Mouse (Mus musculus) c-Kit-positive CD71-positive TER-119-positive erythroid progenitor cells, embryonic 14.5 days (primary cell): ENCODE measurements around the gene Enkd1.

Experiments
- DNase-seq: peaks from one replicate; pipeline ENCODE4 v3.0.0-alpha.2; 2013; ENCODE audit warnings: low spot score

The Enkd1 gene

DNA sequence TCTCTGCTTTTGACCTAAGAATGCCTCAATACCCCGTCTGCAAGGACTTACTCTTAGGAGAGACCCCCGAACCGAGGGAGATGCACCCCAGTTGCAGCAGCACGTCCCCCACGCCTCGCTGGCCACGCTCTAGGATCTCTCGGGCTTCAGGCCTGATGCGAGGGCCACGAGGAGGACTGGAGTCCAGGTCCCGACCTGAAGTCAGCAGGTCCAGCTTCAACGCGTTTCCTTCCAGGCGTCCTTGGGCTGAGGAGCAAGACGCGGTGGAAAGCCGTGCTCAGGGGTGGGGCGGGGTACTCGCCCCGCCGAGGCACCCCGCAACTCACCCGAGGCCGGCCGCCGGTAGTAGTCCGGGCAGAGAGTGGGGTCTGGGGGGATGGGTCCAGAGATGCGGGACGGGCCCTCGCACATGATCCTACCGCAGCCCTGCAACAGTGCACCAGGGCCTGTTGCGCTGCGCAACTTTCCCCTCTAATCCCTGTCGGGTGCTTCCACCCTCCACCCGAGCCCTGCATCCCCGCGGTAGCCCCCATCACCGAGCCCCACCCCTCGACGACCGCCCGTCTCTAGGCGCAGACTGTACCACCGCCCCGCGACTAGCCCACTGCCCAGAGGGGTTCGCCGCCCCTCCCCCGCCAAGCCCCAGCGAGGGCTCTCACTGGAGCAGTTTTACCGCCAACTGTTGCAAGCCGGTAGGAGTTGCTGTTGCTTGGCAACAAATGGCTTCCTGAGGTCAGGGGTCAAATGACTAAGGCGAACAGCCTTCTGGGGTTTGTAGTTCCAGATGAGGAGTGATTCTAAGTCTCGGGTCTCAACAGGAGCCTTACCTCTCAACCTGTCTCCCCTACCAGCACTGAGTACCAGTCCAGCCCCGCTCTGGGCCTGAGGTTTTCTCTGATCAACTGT is at the start of gene Enkd1, which contains the start of gene 4933405L10Rik:
TSS of gene Enkd1 (minus strand) at position 713 of the 906 bp plus-strand sequence.
TSS of gene 4933405L10Rik (plus strand) at position 158 of the 906 bp plus-strand sequence.
- DNase-seq, result peak; percentile 80

- DNase-seq, result no peak
Observed at GRCm38 (mm10) chr8:105754688-105755087, 46.7 kb upstream of the Enkd1 start.

- no peak for DNase-seq
Observed at GRCm38 (mm10) chr8:105753916-105754315, 45.9 kb upstream of the Enkd1 start.

DNA sequence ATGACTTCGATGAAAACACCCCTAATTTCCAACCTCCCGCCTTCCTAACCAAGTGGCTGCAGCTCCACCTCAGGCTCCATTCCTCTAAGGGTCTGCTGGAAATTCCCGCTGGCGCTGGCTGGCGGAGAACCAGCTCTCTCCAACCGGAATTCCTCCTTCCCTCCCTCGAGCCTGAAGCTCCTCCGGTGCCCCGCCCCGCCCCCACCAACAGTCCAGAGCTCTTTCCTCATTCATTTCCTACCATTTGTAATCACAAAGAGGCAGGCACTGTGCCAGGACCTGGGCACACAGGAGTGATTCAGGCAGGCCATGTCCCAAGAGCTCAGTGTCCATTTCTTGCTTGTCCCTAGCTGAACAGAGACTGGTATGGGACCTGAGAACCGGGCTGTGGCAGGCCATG is 42.6 kb upstream of the Enkd1 start:
- no peak for DNase-seq

GRCm38 (mm10) chr8:105743301-105743700 is 35.3 kb upstream of the Enkd1 start:
- no peak for DNase-seq

DNA sequence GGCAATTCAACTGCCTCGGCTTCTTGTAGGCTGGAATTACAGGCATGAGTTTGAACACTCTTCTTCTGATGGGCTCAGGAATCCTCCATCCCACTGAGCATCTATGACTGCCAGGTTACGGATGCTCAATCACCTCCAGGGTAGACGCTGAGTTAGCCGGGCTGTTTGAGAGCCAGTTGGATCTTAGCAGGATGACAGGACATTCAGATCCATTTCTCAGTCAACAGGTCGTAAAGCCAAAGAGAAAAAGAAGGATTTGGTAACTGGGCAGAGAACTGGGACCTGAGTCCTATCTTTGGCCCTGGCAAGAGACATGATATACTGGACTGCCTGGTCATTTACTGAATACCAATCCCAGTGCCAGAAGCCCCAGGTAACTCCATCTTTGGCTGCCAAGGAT is 31.2 kb upstream of the Enkd1 start:
- no peak for DNase-seq

DNA sequence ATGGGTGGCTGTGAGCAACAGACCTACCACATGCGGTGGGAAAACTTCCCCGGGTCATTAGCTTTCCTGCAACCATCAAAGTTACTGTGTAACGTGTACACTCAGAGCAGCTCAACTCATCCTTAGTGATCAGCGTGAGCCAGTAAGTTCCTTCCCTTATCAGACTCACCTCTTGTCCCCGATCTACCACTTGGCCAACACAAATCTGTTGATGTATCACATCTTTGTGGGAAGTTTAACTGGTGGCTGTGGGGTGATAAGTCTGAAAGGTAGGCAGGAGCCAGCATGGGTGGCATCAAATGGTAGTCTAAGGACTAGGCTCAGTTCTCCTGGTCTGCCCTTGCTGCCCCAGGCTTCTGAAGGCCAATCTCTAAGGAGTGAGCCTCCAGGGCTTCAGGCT is 24.2 kb upstream of the Enkd1 start:
- no peak for DNase-seq

DNA sequence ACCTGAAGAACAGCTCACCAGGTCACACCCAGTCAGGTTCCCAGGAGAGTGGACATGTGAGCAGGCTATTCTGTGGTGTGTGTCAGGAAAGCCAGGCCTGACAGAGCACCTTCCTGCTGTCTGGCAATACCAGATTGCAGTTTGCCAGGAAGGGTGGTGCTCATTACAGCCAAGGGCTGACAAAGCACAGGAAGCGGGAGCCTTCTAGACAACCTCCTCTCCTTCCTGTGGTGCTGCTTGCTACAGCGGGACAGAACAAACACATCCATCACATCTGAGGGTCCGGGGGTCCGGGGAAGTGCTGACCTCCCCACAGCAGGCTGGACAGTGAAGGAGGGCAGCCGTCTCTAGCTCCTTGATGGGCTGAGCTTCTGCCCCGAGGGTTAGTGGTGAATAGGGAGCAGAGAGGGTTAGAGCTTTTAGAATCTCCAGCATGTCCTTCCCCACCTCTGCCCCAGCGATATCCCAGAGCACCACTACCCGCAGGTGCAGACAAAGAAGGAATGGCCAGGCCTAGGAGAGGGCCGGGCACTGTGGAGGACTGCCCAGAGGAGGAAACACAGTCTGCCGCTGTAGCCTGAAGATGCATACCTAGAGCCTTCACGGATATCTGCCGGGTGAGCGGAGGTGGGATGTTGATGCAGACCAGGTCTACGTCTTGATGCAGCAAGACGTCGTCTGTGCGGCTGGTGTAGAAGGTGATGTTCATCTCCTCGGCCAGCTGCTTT is 19.6 kb upstream of the Enkd1 start:
- no peak for DNase-seq

- no peak for DNase-seq
Observed at GRCm38 (mm10) chr8:105725726-105726125, 17.7 kb upstream of the Enkd1 start.

DNA sequence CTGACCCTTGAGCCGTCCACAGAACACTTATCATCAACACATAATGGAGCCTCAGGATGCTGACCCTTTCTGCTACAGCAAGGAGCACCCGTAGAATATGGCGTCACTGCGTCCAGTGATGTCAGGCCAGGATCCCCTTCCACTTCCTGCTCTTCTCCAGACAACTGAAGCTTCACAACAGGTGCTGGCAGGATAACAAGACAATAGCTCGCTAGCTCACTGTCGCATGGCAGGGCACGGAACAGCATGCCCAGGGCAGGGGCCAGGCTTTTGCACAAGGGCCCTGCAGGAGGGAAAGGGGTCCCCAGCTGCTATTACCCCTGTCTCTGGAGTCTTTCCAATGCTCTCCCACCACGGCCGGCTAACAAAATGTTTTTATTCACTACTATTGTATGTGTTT is 14.9 kb upstream of the Enkd1 start:
- no peak for DNase-seq

GRCm38 (mm10) chr8:105719637-105720036 is 11.6 kb upstream of the Enkd1 start:
- DNase-seq, result no peak

DNA sequence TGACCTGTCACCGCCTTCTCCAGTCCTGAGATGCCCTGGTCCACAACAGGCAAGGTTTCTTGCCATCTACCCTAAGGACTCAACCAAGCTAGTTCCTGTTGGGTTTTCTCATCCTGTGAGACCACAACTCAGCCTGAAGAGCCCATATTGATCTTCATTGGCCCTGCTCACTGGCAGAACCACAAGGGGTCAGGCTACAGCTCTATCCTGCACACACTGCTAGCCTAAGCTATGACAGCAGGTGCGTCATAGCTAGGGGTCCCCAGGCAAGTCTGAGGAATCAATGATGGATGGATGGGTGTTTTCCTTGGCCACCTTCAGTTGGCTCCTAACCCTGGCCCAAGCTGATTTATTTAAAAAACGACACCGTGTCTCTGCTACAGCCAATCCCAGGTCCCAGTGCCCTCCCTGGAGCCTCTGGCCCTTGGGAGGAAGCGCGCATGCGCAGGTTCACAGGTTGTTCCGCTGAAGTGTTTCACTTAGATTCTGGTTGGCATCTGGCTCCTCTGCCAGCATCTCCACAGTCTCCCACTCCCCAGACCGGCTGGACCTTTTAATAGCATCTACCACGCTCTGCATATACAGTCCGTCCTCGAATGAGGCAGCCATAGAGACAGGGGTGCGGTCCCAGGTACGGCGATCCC is 8.4 kb upstream of the Enkd1 start:
- DNase-seq, result no peak

- DNase-seq, result no peak
Observed at GRCm38 (mm10) chr8:105715042-105715441, 7.0 kb upstream of the Enkd1 start.

- DNase-seq, result peak; percentile 93
Observed at GRCm38 (mm10) chr8:105714139-105714538, 6.1 kb upstream of the Enkd1 start.

DNA sequence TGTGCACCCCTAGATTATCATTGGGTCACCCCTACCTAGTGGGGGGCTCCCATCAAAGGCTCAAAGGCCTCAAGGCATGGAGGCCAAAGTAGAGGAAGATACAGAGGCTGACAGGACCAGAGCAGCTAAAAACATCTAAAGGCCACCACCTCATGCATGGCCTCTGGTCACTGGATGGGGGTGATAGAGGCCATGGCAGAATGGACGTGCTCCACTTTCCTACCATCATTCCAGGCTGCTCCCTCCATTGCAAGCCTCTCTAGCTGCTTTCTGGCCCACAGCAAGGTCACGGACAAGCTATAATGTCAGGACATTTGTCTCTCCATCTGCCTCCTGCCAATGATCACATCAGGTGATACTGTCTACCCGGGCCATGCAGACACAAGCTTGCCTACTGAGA is 4.3 kb upstream of the Enkd1 start:
- no peak for DNase-seq

DNA sequence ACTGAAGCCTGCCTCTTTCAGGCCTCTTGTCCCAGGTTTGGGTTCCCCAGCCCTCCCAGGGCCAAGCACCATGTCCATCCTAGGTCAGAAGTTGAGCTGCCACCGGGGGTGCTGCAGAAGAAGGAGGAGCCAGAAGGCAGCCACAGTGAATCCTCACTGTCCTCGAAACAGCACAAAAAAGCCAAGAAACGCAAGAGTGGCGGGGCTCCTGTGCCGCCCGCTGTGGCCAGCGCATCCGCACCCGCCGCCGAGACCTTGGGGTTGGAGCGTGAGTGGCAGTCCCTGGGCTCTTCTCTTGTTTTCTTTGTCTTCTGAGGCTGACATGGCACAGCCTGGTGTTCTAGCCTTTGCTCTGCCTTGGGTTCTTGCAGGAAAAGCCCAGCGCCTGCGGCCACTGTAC is 1.3 kb upstream of the Enkd1 start:
- DNase-seq, result no peak

GRCm38 (mm10) chr8:105708675-105709074 is 665 bp upstream of the Enkd1 start:
- DNase-seq, result no peak

DNA sequence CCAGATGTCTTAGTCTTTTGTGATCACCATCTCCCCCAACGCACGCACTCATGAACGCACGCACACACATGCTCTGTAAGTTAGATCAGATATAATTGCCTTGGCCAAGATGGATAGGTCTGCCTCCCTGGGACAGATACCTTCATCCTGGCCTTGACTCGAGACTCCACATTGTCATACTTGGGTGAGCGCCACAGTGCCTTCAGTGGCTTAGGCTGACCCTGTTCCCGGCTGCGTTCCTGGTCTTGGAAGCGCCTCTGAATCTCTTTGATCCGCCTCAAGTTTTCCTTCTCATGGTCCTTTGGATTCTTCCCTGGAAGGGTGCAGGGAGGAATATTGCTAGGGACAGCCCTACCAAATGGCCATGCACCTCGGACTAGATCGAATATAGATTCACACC is 1.6 kb downstream of the Enkd1 start:
- DNase-seq, result no peak

- DNase-seq, result no peak
Observed at GRCm38 (mm10) chr8:105704955-105705354, 3.1 kb downstream of the Enkd1 start.

- no peak for DNase-seq
Observed at GRCm38 (mm10) chr8:105704146-105704812, 3.7 kb downstream of the Enkd1 start.

DNA sequence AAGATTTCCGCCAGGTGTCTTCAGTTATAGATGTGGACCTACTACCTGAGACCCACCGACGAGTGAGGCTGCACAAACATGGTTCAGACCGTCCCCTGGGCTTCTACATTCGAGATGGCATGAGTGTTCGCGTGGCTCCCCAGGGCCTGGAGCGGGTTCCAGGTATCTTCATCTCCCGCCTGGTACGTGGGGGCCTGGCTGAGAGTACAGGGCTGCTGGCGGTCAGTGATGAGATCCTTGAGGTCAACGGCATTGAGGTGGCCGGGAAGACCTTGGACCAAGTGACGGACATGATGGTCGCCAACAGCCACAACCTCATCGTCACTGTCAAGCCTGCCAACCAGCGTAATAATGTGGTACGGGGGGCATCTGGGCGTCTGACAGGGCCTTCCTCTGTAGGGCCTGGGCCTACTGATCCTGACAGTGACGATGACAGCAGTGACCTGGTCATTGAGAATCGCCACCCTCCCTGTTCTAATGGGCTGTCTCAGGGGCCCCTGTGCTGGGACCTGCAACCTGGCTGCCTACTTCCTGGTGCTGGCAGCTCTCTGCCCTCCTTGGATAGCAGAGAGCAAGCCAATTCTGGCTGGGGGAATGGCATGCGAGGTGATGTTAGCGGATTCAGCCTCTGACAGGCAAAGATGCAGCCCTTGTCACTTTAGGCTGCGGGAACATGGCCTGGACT is 5.1 kb downstream of the Enkd1 start:
- no peak for DNase-seq

- no peak for DNase-seq
Observed at GRCm38 (mm10) chr8:105702001-105702401, 6.0 kb downstream of the Enkd1 start.
